Mouse (Mus musculus): Measurements from ENCODE around the gene Gng2. TPM values are rescaled to one million over a fixed set of nuclear protein-coding genes. Genes with fewer than 3 reads are reported as not detected.
A peak's percentile ranks its signal among the peaks of the same experiment; 100 is the strongest.

Gng2 gene
- total RNA-seq, 2 experiments from 2014 or later, result 43.5 to 55.8 TPM

DNA sequence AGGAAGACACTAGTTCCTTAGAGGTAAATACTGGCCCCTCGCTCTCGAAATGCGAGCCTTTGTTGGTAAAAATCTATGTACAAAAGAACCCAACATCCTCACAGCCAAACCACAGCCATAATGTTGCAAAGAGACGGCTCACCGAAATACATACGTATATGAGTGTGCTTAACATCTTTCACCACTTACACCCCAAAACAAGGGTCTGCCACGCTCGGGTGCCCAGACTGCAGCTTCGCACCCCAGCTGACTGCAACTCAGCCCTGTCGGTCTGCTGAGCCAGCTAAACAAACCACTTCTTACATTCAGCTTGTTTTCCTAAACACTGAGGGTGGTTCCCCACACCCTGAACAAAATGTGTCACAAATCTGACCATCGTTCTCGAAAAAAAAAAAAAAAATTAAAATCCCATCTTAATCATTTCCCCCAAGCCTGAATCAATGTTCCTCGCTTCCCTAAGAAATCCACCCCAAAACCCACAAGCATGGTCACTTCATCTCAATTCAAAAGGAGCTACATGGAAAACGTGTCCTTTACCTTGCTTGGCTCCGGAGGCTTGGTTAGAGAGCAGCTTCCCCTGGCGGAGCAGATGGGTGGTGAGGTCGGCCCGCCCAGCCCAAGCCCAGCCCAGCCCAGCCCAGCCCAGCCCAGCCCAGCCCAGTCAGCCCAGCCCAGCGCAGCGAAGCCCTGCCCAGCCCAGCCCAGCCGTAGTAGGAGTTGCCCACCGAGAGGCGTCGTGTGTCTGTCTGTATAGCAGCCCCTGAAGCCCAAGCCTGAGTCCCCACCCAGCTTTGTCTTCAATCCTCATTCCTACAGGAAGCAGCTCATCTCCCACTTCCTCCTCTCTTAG, 781 bp downstream of the Gng2 start:
- DNase-seq, result peak; percentile 83

DNA sequence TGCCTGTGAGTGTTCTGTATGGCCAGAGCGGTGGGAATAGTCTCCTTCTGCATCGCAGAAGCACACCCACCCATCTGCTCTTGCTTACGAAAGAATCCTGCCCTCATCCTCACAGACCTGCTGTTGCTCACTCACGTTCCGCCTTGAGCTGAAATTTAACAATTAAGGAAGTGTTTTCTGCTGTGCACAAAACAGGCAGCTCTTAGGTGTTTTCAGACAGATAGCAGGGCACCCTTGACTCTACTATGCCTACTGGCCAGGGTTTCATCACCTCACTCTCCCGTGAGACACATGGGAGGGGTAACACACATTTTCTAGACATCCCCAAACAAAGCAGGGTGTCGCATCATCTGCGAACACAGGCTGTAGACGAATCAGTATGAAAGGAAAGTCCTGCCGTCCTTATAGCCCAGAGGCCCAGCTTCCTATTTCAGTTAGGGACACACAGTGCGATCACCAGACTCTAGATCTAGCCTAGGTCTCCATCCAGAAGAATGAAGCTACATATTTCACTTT, 2.4 kb downstream of the Gng2 start:
- DNase-seq, result no peak

DNA sequence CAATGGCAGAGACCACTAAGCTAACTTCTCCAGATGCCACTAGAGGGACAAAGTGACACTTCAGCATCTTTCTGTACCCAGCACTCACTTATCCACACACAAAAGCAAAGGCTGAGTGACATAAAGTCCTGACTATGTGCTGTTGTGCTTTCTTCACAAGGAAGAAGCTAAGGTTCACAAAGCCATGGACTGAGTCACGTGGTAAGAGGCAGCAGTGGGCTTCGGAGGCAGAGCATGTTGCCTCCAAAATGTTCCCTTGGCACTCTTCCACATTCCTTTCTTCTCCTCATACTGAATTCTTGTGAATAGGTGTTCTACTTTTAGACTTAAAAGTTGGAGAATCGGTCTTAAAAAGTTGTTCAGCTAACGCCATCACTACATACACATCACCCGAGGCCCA, 3.0 kb downstream of the Gng2 start:
- no peak for DNase-seq

DNA sequence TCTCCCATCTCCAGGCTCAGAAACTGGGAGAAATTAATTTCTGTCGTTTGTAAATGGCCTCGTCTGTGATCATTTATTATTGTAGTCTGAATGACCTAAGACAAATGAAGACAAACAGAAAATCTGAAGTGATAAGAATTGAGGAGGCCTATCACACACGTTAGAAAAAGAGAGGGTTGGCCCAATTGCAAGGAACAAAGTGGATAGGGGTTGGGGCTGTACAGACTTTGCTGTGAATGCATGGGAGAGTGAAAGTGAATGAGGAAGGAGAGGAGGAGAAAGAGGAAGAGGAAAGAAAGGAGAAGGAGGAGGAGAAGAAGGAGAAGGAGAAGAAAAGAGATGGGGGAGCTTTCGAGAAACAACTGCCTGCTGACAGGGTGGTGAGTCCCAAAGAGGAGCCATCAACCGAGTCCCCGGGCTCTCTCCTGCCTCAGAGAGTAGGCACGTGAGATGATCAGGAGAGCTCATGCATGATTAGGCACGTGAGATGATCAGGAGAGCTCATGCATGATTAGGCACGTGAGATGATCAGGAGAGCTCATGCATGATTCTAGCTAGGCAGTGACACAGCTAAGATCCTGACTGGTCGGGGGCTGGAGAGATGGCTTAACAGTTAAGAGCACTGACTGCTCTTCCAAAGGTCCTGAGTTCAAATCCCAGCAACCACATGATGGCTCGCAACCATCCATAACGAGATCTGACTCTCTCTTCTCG, 5.0 kb downstream of the Gng2 start:
- DNase-seq, result no peak

DNA sequence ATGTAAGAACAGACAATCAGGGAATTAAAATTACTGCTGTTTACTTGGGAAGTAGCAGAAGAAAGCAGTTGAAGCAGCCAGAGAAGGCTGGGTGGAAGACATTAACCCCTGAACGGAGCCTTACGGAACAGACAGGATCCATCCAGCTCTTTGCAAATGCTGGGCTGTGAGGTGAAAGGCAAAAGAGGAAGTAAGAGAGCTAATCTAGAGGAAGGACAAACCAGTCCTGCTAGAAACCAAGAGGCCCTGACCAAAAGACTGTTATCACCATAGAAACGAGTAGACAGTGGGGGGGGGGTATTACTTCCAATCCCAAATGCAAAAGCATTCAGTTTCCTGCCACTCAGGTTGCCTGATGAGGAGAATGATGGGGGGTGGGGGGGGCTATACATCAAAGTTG, 6.6 kb downstream of the Gng2 start:
- no peak for DNase-seq

DNA sequence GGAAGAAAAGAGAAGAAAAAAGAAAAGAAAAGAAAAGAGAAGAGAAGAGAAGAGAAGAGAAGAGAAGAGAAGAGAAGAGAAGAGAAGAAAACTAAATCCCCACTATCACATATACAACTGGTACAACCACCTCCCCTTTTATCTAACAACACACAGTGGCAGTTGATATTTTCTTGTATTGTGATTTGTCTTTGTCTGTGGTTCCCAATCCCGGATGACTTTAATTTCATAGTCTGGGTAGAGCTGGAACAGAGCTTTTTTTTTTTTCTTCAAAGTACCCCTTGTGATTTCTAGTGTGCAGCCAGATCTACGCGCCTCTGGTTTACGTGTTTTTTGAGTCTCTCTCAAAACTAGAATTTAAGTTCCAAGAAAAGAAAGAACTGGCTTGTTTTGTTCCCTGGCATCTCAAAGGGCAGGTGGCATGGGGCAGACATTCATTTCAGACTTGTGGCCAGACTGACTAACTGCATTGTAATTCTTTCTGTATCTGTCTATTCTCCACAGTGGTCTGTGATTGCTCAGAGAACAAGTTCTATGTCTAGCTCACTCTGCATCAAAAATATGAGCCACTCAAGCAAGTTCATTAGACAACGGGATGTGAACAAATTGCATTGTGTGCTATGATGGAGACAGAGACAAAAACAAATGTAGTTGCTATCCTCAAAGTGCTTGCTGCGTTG, 7.2 kb downstream of the Gng2 start:
- no peak for DNase-seq

DNA sequence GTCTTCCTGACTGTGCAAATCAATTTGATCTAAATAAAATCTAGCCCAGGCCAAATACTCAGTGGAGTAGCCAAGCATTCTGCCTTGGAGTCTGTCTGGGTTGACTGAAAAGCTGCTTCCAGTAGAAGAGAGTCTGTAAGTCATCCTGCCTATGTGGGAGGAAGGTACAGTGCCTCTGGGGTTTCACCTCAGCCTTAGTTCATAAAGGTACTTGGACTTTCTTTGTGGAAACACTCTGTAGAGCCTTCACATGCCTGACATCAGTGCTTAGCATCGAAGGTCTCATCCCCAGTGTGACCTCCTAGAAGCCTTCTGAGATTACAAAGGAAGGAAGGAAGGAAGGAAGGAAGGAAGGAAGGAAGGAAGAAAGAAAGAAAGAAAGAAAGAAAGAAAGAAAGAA, 7.9 kb downstream of the Gng2 start:
- no peak for DNase-seq

DNA sequence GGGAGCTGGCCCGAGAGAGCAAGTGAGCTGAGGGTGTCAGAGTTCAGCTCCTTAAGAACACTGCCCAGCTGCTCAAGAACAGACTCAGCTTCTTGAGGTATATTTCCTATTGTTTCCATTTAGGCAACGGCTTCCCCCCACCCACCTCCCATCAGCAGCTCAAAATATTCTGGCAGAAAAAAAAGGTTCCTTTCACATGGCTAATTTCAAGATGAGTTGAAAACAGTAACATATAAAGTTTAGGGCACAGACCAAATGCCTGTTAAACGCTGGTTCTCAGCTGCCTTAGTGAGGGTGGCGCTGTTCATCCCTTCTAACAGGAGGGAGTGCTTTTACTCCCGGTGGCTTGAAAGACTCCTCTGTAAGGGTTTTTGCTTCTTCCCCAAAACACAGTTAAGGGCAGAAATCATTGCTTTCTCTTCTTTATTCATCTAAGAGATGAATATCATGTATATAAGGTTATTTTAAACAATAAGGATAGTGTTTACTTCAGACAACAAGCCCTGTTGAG, 8.4 kb downstream of the Gng2 start:
- DNase-seq, result no peak

DNA sequence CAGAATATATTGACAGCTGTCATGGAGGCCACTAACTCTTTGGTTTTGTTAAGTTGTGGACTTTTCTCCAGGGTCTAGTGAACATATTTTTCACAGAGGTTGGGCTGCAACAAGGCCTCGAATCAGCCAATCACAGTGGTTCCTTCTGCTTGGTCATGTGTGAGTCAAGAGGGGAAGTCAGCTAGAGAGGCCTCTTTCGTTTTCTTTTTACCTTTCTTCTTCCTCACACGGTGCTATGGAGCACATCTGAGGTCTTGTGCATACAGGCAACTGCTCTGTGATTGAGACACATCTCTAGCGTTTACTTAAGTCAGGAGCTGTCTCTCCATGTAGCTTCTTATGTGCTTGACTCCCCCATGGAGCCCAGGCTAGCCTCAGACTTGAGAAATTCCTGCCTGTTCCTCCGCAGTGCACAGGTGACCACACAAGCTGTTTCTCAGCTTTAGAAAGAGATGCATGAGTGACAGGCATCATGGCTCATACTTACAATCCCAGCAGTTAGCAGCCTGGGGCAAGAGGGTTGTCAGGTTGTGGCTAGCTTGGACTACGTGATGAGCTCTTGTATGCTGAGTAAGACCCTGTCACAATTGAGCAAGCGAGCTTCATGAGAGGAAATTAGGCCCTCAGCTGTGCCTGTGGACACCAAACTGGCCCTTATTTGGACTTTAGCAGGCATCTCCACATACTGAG, 9.0 kb downstream of the Gng2 start:
- DNase-seq, result no peak

DNA sequence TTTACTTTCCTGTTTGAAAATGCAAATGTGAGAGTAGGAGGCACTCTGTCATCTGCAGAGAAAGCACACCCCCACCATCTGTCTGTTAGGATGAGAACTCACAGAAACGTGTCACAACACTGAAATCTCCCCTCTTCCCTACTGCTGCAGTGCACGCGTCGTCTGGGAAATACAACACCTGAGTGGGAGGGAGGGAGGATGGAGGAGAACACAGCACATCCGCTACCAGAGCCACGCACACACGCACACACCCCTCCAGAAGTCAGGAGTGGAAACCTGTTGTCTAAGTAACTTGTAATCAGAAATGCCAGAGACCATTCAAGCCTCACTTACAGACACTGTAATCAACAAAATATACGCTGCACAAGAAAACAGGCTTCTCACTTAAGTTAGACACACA, 9.9 kb downstream of the Gng2 start:
- no peak for DNase-seq

DNA sequence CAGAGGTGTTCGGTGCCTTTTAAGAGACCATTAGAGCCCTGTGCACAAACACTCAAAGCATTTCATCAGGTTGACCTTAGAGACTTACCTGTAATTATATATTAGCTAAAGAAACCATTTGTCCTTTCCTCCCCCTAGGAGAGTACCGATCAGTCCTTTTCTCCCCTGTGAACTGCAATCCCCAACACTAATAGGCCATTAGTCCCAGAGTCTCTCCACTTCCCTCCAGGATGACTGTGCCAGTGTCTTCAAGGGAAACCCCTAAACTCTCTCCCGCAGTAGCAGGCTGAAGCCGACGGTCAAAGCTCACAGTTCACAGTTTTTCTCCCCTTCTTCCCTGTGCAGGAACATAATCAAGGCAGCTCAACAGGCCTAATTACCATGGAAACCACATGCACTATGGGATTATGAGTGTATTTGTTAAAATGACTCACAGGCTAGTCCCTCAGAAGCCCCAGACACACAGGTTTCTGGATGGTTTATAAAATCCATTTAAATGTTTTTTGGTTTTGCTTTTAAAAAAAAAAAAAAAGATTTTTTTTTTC, 13.4 kb downstream of the Gng2 start:
- no peak for DNase-seq

DNA sequence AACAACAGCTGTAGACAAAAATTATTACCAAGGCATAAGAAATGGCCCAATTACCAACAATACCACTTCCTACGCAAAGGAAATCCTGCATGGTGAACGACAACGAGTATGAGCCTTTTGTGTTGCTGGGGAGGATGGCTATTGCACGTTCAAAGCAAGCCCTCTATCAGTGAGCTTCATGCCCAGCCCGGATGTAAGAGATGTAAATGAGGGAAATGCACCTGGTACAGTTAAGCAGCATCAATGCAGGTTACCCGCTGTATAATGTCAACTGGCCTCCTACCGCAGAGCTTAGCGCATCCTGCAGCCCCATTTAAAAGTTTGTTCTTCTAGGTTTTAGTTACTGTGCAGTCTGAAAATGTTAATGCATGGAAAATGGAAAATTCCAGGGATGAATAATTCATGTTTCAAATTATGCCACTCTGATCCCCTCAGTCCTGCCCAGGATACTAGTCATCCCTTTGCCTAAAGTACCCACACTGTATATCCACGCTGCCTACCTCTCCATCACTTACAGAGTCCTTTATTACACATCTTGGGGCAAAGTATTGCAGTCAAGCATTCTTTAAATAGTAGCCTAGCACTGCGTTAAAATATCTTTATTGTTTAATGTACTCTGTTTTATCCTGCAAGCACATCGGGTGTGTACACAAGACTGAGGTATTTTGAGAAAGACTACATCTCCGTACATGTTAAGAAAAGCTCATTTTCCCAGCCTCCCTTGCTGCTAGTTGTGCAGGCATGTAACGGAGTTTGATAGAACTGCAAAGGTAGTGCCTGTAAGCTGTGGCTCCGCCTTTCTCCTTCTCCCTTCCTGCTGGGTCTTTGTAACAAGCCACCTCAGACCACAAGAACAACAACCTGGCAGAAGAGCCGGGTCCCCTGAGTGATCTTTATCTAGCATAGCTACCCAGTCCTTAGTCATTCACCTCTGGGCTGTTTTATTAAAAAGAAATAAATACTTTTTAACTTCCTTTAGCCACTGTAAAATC, 15.2 kb downstream of the Gng2 start:
- DNase-seq, result no peak

DNA sequence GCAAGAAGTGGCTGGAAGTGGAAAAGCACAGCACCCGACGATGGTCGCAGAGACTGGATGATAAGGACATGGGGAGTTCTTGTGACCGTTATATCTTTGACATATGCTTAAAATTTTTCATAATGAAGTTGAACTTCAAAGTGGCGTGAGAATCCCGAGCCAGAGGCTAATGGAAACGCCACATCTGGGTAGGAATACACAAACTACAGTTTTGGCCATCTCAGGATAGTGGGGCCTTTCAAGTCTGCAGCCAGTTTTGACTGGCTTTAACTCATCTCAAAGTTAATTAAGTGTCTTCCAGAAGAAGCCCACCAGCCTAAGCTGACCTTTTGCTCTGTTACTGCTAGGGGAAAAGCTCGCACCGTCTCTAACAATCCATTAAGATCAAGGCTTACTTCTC, 17.6 kb downstream of the Gng2 start:
- no peak for DNase-seq

DNA sequence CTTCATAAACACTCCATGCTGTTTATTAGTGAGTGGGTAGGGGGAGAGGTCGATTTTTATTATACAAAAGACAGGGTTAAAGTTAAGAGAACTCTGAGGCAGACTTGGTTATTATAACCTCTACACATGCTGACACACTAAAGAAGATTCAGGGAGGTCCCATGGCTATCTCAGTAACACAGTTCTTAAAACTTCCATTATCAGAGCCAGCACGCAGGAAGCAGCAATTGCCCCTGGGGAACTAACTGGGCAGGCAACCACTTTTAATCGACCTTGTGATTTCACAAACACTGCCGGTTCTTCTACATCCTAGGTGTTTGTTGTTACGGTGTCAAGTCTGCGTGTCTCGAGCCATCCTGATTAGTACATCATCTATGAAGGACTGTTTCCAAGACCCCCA, 22.4 kb downstream of the Gng2 start:
- DNase-seq, result peak; percentile 32

DNA sequence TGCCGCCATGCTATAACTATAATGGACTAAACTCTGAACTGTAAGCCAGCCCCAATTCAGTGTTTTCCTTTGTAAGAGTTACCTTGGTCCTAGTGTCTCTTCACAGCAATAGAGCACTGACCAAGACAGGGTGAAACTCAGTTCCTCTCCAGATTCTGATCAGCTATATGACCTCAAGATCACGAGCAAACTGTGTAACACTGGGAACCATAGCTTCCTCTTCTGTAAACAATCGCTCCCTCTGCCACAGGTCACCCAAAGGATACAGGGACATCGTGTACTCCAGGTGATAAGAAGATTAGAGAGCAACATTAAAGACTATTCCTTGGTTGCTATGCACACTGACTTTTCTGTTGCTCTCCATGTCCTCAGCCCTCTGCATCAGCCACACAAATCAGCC, 26.6 kb downstream of the Gng2 start:
- DNase-seq, result no peak

DNA sequence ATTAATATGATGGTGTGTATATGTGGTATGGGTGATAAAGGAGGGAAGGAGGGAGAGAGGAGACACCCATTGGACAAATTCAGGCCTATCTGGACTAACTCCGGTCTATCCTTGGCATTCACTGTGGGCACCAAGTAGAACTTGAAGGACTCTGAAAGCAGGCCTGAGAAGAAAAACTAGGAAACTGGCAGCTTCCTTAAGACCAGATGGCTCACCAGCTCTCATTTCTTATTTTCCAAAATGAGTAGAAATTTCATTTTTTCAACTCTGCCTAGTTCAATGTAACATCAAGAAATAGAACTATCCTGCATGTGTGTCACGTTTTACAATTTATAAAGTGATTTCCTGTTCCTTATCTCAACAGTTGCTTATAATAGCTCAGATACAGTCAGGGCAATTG, 28.0 kb downstream of the Gng2 start:
- no peak for DNase-seq

DNA sequence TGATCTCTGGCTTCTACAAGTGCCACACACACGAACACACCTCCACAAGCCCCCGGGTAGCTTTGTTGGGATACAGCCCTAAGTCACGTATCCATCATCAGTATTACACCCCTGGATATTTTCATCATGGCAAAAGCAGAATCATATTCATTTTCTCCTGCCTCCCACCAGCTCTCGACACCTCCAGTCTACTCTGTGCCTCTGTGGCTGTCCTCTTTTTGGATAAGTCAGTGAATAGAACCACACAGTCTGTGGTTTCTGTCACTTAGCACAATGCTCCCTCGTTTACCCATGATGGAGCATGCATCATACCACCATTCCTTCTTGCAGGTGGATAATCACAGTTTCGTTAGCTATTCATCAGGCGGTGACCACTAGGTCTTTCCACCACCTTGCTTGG, 31.2 kb downstream of the Gng2 start:
- DNase-seq, result no peak

DNA sequence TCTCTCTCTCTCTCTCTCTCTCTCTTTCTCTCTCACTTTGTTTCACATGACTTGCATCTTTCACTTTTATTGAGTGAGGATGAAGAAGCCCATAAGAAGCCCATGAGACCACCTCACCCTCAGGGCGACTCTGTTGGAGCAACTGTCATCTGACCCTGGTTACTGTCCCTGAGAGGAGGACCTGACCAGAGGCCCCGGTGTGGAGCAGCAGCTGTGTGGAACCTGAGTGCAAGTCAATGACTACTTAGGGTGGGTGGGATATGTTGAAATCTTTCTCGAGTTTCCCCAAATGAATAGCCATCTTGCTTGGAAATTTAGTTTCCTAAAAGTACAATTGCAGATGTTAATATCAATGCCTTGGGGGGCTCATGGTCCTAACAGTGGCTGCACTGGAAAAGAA, 34.7 kb downstream of the Gng2 start:
- DNase-seq, result no peak

DNA sequence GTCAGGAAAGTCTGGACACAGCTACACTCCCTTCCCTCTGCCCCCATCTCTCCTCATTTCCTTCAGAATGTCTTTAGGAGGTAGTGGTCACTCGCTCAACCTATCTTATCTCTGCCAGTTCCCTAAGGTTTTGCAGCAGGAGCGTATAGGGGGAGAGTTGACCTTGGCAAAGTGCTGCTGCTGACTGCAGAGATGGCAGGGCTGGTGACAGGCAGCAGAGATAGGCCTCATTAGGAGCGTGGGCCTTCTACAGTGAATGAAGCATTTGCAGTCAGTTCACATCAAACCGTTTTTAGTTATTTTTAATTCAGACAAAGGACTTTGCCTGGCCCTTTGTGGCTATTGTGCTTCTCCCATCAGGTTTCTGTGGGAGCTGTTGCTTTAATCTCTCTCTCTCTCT, 35.1 kb downstream of the Gng2 start:
- no peak for DNase-seq

DNA sequence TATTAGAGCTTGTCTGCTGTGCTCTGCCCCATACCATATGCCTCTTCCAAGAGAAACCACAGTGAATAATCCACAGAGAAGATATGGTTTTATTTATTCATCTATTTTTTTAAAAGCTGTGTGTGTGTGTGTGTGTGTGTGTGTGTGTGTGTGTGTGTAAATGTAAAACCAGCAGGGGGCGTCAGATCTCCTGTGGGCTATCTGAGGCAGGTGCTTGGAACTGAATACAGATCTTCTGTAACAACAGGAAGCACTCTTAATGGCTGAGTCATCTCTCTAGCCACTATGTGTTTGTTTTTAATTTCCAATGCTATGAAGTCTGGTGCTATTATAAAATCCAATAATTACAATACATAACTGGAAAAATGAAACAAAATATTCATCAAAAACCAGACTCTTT, 37.4 kb downstream of the Gng2 start:
- DNase-seq, result no peak

DNA sequence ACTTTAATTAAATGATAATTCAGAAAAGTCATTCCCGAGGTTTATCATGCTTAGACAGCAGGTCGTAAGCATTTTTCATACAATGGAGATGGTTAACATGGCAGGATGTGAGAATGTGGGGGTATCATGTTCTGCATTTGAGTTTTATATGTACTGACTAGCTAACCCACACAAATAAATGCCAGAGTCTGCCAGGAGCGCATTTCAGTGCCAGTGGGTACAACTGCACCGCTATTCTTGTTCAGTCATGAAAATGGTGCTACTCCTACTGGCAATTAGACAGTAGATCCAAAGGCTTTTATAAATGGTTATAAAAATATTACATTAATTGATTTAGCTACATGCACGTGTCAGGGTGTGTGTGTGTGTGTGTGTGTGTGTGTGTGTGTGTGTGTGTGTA, 38.9 kb downstream of the Gng2 start:
- DNase-seq, result no peak

Measured in adrenal gland, postnatal 10 days (tissue).